In the genomic region with DNA sequence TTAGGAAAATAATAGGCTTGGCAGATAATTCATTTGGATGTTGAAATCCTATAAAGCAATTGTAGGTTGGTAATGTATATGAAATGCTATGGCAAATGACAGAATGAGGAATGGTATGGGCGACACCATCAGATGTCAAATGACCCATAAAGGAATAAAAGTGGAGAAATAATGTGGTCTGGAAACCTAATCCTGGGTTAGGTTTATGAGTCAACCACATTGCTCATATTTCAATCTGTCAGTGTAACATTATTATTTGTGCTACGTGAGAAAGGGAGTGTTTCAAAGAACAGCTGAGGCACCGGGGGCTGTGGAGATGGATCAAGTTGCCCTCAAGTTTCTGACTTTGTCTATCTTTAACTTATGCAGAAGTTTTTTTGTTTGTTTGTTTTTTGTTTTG, we compare ENCODE assay signal across 23 mouse cellular contexts.
"Had no signal": no experiment of that assay in that cellular context is flagged by ENCODE, and none has a peak within 500 bp of the region (broad histone marks: within the 10 kb centered on the region; RNA-seq: fewer than 3 reads in every experiment).

No protein-coding gene starts in this region.

- DNase-seq: kidney, adult 11 months; kidney, adult 8-10 months; kidney, postnatal 10 days; kidney, postnatal 36 days; liver; lung, adult 18-20 months; lung, postnatal 10 days; lung, postnatal 36 days; retina, postnatal 1 day; right cerebral cortex, postnatal 25 days; spleen, adult 18-20 months; thymus, adult 18-20 months; thymus, postnatal 36 days had no signal

- H3K9me3 ChIP-seq: kidney, embryonic 15.5 days; limb, embryonic 12.5 days; liver, embryonic 12.5 days; liver, embryonic 15.5 days; lung, embryonic 15.5 days; megakaryocyte, embryonic 14.5 days; midbrain, embryonic 15.5 days; neural tube, embryonic 13.5 days; stomach, embryonic 15.5 days had no signal

- H3K9ac ChIP-seq: kidney, embryonic 15.5 days; limb, embryonic 12.5 days; liver, embryonic 12.5 days; liver, embryonic 15.5 days; lung, embryonic 15.5 days; midbrain, embryonic 15.5 days; neural tube, embryonic 13.5 days; stomach, embryonic 15.5 days had no signal

- H3K4me3 ChIP-seq: kidney, embryonic 15.5 days; limb, embryonic 12.5 days; liver, embryonic 12.5 days; liver, embryonic 15.5 days; lung, embryonic 15.5 days; megakaryocyte, embryonic 14.5 days; midbrain, embryonic 15.5 days; neural tube, embryonic 13.5 days; stomach, embryonic 15.5 days had no signal

- H3K4me1 ChIP-seq: kidney, embryonic 15.5 days; limb, embryonic 12.5 days; liver, embryonic 12.5 days; liver, embryonic 15.5 days; lung, embryonic 15.5 days; megakaryocyte, embryonic 14.5 days; midbrain, embryonic 15.5 days; neural tube, embryonic 13.5 days; stomach, embryonic 15.5 days had no signal

- ATAC-seq: liver, embryonic 12.5 days; midbrain, embryonic 15.5 days had no signal

- H3K36me3 ChIP-seq: kidney, embryonic 15.5 days; limb, embryonic 12.5 days; liver, embryonic 12.5 days; liver, embryonic 15.5 days; lung, embryonic 15.5 days; midbrain, embryonic 15.5 days; neural tube, embryonic 13.5 days; stomach, embryonic 15.5 days had no signal

- H3K4me2 ChIP-seq: kidney, embryonic 15.5 days; limb, embryonic 12.5 days; liver, embryonic 12.5 days; liver, embryonic 15.5 days; lung, embryonic 15.5 days; midbrain, embryonic 11.5 days; midbrain, embryonic 15.5 days; neural tube, embryonic 13.5 days; stomach, embryonic 15.5 days had no signal

- H3K27me3 ChIP-seq: kidney, embryonic 15.5 days; limb, embryonic 12.5 days; liver, embryonic 12.5 days; liver, embryonic 15.5 days; lung, embryonic 15.5 days; megakaryocyte, embryonic 14.5 days; midbrain, embryonic 15.5 days; neural tube, embryonic 13.5 days; stomach, embryonic 15.5 days had no signal

- H3K27ac ChIP-seq: kidney, embryonic 15.5 days; limb, embryonic 12.5 days; liver, embryonic 12.5 days; liver, embryonic 15.5 days; lung, embryonic 15.5 days; midbrain, embryonic 15.5 days; neural tube, embryonic 13.5 days; stomach, embryonic 15.5 days had no signal
